Mouse (Mus musculus): ENCODE results near the gene Ifngr2. TPM values are rescaled to one million over a fixed set of nuclear protein-coding genes. Genes with fewer than 3 reads are reported as not detected.

Ifngr2 gene
- total and polyA plus RNA-seq, 2 experiments from 2014 or later = 75.1 to 141 TPM

DNA sequence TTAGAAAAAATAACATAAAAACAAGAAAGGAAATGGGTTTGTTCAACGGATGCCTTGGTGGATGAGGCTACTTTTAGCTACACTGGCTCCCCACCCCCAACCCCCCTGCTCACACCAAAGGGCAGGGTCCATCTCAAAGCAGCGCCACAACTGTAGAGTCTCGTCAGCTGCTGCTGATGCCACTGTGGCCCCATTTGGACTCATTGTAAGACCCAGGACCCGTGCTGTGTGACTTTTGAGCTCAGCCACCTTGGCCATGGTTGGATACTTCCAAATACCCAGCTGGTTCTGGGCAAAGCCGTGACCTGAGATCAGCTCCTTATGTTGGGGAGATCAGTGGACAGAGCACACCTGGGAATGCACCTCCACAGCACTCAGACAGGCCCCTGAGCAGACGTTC lies 33.8 kb upstream of the Ifngr2 start:
- H3K9me3 ChIP-seq (ENCODE audit: low read length) = no peaks in the 10 kb centered on the region
- no peak for TF ChIP-seq CTCF (IDR thresholded peaks at IDR 0.05)
- DNase-seq (ENCODE audit: low spot score) (no peak), ATAC-seq (ENCODE audit: low FRiP score) (no peak)
- no peaks in the 10 kb centered on the region for H3K27me3 ChIP-seq (ENCODE audit: insufficient read depth, low read length)
- 87% methylated on average over 6 of the region's 6 CpGs for WGBS
- no peak overlapping the region for H3K9ac ChIP-seq (replicated peaks; ENCODE audit: low read length, poor library complexity, severe bottlenecking)
- H3K4me2 ChIP-seq (ENCODE audit: low read depth, low read length, poor library complexity, severe bottlenecking) = no peak overlapping the region
- peaks cover 5% of the 10 kb centered on the region; the same call in 1 of the 2 replicates for H3K36me3 ChIP-seq (ENCODE audit: insufficient read depth, low read length)
- H3K27ac ChIP-seq (ENCODE audit: low read depth, low read length) = no peak overlapping the region
- no peak overlapping the region for H3K4me3 ChIP-seq (ENCODE audit: low read depth, low read length)
- H3K4me1 ChIP-seq (ENCODE audit: insufficient read depth, low read length) = no peaks in the 10 kb centered on the region

GRCm38 (mm10) chr16:91517020-91517419 lies 29.9 kb upstream of the Ifngr2 start:
- H3K4me3 ChIP-seq (ENCODE audit: low read depth, low read length) = no peak overlapping the region

GRCm38 (mm10) chr16:91522040-91522439 lies 24.8 kb upstream of the Ifngr2 start:
- Histone ChIP-seq H3K4me2 (ENCODE audit: low read depth, low read length, poor library complexity, severe bottlenecking) (no peak overlapping the region), H3K36me3 (ENCODE audit: insufficient read depth, low read length) (no peaks in the 10 kb centered on the region), H3K9me3 (ENCODE audit: low read length) (no peaks in the 10 kb centered on the region), H3K4me3 (ENCODE audit: low read depth, low read length) (no peak overlapping the region), H3K27ac (ENCODE audit: low read depth, low read length) (no peak overlapping the region), H3K9ac (replicated peaks; ENCODE audit: low read length, poor library complexity, severe bottlenecking) (no peak overlapping the region), H3K4me1 (ENCODE audit: insufficient read depth, low read length) (no peaks in the 10 kb centered on the region), H3K27me3 (ENCODE audit: insufficient read depth, low read length) (no peaks in the 10 kb centered on the region)
- WGBS = 90% methylated on average over 5 of the region's 5 CpGs
- ATAC-seq (ENCODE audit: low FRiP score) (no peak), DNase-seq (ENCODE audit: low spot score) (no peak)
- no peak for TF ChIP-seq CTCF (IDR thresholded peaks at IDR 0.05)

More at GRCm38 (mm10) chr16:91517020-91517419, 29.9 kb upstream of the Ifngr2 start:
- Histone ChIP-seq H3K27ac (ENCODE audit: low read depth, low read length) (no peak overlapping the region), H3K36me3 (ENCODE audit: insufficient read depth, low read length) (no peaks in the 10 kb centered on the region), H3K4me1 (ENCODE audit: insufficient read depth, low read length) (no peaks in the 10 kb centered on the region), H3K27me3 (ENCODE audit: insufficient read depth, low read length) (no peaks in the 10 kb centered on the region), H3K9ac (replicated peaks; ENCODE audit: low read length, poor library complexity, severe bottlenecking) (no peak overlapping the region), H3K9me3 (ENCODE audit: low read length) (no peaks in the 10 kb centered on the region), H3K4me2 (ENCODE audit: low read depth, low read length, poor library complexity, severe bottlenecking) (no peak overlapping the region)
- no peak for TF ChIP-seq CTCF (IDR thresholded peaks at IDR 0.05)
- 86% methylated on average over 7 of the region's 7 CpGs for WGBS
- ATAC-seq (ENCODE audit: low FRiP score) = no peak
- no peak for DNase-seq (ENCODE audit: low spot score)

GRCm38 (mm10) chr16:91522479-91523309 lies 24.2 kb upstream of the Ifngr2 start:
- Histone ChIP-seq H3K36me3 (ENCODE audit: insufficient read depth, low read length) (no peaks in the 10 kb centered on the region), H3K27me3 (ENCODE audit: insufficient read depth, low read length) (no peaks in the 10 kb centered on the region), H3K4me2 (ENCODE audit: low read depth, low read length, poor library complexity, severe bottlenecking) (no peak overlapping the region), H3K9ac (replicated peaks; ENCODE audit: low read length, poor library complexity, severe bottlenecking) (no peak overlapping the region), H3K4me3 (ENCODE audit: low read depth, low read length) (no peak overlapping the region), H3K9me3 (ENCODE audit: low read length) (no peaks in the 10 kb centered on the region), H3K27ac (ENCODE audit: low read depth, low read length) (no peak overlapping the region), H3K4me1 (ENCODE audit: insufficient read depth, low read length) (no peaks in the 10 kb centered on the region)
- TF ChIP-seq CTCF (IDR thresholded peaks at IDR 0.05) = no peak
- ATAC-seq (ENCODE audit: low FRiP score) (no peak), DNase-seq (ENCODE audit: low spot score) (no peak)
- 58% methylated on average over 18 of the region's 18 CpGs for WGBS

DNA sequence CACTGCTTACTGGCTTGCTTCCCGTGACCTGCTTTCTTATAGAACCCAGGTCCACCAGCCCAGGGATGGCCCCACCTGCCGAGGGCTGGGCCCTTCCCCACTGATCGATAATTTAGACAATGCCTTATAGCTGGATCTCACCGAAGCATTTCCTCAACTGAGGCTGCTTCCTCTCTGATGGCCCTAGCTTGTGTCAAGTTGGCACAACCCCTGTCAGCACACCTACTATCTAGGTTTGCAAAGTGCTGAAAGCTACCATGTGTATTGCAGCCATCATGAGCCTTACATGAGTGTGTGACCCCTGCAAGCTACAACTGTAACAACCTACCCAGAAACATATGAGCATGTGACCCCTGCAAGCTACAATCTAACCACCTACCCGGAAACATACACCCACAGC lies 22.7 kb upstream of the Ifngr2 start:
- no peak overlapping the region for H3K4me3 ChIP-seq (ENCODE audit: low read depth, low read length)
- H3K36me3 ChIP-seq (ENCODE audit: insufficient read depth, low read length) = no peaks in the 10 kb centered on the region
- H3K9me3 ChIP-seq (ENCODE audit: low read length) = no peaks in the 10 kb centered on the region
- DNase-seq (ENCODE audit: low spot score) (no peak), ATAC-seq (ENCODE audit: low FRiP score) (no peak)
- no peak overlapping the region for H3K4me2 ChIP-seq (ENCODE audit: low read depth, low read length, poor library complexity, severe bottlenecking)
- H3K27ac ChIP-seq (ENCODE audit: low read depth, low read length) = no peak overlapping the region
- WGBS = 89% methylated on average over 5 of the region's 5 CpGs
- no peak overlapping the region for H3K9ac ChIP-seq (replicated peaks; ENCODE audit: low read length, poor library complexity, severe bottlenecking)
- TF ChIP-seq CTCF (IDR thresholded peaks at IDR 0.05) = no peak
- H3K27me3 ChIP-seq (ENCODE audit: insufficient read depth, low read length) = no peaks in the 10 kb centered on the region
- H3K4me1 ChIP-seq (ENCODE audit: insufficient read depth, low read length) = no peaks in the 10 kb centered on the region

DNA sequence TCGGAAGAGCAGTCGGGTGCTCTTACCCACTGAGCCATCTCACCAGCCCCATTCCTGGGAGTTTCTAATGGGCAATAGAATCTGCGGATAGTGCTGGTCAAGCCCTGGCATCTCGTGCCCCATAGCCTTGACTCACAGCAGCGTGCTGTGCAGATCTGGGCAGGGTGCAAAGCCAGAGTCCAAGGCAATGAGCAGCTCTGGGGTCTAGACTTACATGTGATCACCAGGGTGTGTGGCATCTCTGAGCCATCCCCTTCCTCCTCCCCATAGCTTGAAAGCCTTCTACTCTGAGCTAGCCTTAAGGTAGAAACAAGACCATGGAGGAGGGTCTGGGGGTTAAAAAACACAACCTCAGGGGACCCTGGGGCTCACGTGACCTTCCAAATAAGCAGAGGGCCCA lies 20.6 kb upstream of the Ifngr2 start:
- WGBS = 93% methylated on average over 6 of the region's 6 CpGs
- H3K9ac ChIP-seq (replicated peaks; ENCODE audit: low read length, poor library complexity, severe bottlenecking) = no peak overlapping the region
- H3K27me3 ChIP-seq (ENCODE audit: insufficient read depth, low read length) = no peaks in the 10 kb centered on the region
- H3K4me1 ChIP-seq (ENCODE audit: insufficient read depth, low read length) = no peaks in the 10 kb centered on the region
- TF ChIP-seq CTCF (IDR thresholded peaks at IDR 0.05) = no peak
- no peak for DNase-seq (ENCODE audit: low spot score)
- H3K4me2 ChIP-seq (ENCODE audit: low read depth, low read length, poor library complexity, severe bottlenecking) = no peak overlapping the region
- no peaks in the 10 kb centered on the region for H3K36me3 ChIP-seq (ENCODE audit: insufficient read depth, low read length)
- no peaks in the 10 kb centered on the region for H3K9me3 ChIP-seq (ENCODE audit: low read length)
- no peak overlapping the region for H3K4me3 ChIP-seq (ENCODE audit: low read depth, low read length)
- H3K27ac ChIP-seq (ENCODE audit: low read depth, low read length) = no peak overlapping the region
- no peak for ATAC-seq (ENCODE audit: low FRiP score)

All from midbrain, postnatal 0 days (tissue).